Mouse (Mus musculus) cerebellum, adult 8-10 months (tissue): ENCODE results near the gene Pramel6.
"Not testable (repeated sequence)": the region's sequence is repeated elsewhere in the genome, so short reads cannot be mapped to it uniquely, and the experiment has no call there.

Source experiments
- DNase-seq: peaks from one replicate; pipeline ENCODE4 v3.0.0; 2022

Gene Pramel6

GRCm38 (mm10) chr2:87506265-87506664 is at the start of gene Pramel6:
Pramel6 (plus strand) TSS chr2:87506565.
- no peak for DNase-seq

DNA sequence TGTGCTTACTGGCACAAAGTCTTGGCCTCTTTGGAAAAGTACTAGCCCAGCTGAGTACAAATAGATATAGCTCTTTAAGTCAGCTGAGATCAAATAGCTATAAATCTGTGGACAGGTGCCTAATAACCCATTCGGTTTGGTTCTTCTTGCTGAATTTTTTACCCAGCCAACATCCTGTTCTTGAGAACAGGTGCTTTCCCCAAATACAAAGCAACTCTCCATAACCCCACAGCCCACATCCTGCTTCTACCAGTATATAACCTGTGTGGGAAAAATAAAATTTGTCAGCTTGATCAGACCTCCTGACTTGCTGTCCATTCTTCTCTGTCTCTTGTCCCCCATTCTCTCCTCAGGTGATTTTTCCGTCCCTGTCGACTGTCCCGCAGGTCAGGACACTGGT is 44.6 kb upstream of the Pramel6 start:
- DNase-seq = no peak

GRCm38 (mm10) chr2:87480207-87480606 is 26.2 kb upstream of the Pramel6 start:
- DNase-seq = no peak

- no peak for DNase-seq
Measured at GRCm38 (mm10) chr2:87481158-87481557, 25.2 kb upstream of the Pramel6 start.

GRCm38 (mm10) chr2:87482276-87482675 is 24.1 kb upstream of the Pramel6 start:
- no peak for DNase-seq

GRCm38 (mm10) chr2:87496993-87497392 is 9.4 kb upstream of the Pramel6 start, which contains the start of gene Pramel7:
Pramel7 (minus strand) TSS chr2:87497093.
- not testable (repeated sequence) for DNase-seq

DNA sequence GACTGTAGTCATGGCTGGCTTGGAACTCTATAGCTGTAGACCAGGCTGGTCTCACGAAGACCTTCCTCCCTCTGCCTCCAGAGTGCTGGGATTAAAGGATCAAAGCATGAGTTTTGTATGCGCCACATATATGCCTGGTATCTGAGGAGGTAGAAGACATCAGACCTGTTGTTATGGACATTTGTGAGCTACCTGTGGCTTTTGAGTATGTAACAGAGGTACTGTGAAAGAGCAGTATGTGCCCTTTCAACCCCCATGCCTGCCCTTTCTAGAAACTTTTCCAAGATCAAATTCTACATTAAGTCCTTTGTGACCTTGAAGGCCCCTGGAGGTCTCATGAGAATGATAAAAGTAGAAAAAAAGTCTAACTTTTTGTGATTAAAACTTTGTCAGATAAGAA is 8.7 kb downstream of the Pramel6 start:
- DNase-seq = no peak

DNA sequence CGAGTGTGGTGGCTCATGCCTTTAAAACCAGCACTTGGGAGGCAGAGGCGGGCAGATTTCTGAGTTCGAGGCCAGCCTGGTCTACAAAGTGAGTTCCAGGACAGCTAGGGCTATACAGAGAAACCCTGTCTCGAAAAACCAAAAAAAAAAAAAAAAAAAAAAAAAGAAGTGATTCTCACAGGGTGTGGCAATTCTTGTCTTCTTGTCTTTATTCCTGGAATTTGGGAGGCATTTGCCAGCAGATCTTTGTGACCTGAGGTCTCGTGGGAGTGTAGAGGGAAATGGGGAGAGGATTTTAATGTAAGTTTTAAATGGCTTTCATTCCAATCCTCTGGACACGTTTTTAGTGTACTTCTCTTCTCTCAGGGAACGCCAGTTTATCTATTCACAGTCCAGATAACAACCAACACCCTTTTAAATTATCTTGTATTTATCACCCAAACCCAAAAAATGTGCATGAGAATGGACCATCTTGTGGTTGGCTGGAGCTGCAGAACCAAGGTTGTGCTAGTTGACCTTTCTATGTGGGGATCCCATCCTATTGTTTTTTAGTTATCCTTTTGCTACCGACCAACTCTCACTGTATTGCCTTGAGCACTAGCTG is 9.2 kb downstream of the Pramel6 start:
- DNase-seq = no peak

GRCm38 (mm10) chr2:87516581-87516980 is 10.2 kb downstream of the Pramel6 start:
- DNase-seq = no peak

DNA sequence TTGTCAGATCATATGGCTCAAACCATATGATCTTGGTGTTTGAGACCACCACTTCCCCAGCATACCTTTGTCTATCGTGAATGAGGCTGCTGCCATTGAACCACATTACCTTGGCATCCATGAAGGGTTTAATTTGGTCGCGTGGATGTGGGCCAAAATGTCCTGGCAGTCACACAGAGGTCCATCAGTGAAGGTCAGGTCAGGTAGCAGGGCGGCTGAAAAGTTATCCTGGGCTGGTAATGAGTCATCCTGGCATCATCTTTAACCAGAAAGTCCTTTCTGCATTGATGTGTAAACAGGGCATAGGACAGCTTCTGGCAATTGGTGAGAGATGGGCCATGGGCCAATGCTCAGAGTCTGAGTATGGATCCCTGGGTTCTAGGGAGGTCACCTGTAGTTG is 14.3 kb downstream of the Pramel6 start:
- no peak for DNase-seq

GRCm38 (mm10) chr2:87525899-87526616 is 19.7 kb downstream of the Pramel6 start:
- not testable (repeated sequence) for DNase-seq

DNA sequence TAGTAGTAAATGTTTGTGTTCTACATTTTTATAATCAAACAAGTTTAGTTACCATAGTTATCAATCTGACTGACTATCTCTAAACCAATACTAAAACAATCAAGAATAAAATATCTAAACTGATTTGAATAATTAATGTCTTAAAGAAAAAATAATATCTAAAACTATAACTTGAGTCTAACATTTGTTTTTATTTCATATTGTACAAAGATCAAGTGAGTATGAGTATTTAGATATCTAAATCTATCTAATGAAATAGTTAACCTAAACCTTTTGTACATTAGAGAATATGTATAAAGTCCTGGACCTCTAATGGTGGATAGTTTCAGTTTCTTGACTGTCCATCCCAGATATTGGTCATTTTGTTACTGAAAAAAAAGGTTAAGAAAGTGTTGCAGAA is 25.1 kb downstream of the Pramel6 start, which contains the start of gene Olfr153:
Gene Olfr153 (plus strand): TSS at position 301 of the 400 bp plus-strand sequence.
- DNase-seq = no peak

DNA sequence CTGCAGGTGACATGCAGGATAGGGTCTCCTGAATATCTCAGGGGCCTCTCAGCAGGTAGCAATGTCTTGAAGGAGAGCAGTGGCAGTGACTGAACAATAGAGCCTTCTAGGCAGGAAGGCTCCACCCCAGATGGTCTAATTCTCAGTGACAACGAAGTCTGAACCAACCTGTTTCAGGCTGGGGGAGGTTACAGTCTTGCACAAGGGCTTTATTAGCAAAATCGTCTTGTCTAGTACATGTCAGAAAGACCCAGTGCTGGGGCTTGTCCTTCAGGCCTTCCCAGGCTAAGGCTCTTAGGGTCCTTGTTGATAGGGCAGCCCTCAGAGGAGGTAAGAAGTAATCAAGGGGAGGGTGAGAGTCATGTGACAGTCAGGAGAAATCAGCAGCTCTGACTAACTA is 28.5 kb downstream of the Pramel6 start:
- no peak for DNase-seq

DNA sequence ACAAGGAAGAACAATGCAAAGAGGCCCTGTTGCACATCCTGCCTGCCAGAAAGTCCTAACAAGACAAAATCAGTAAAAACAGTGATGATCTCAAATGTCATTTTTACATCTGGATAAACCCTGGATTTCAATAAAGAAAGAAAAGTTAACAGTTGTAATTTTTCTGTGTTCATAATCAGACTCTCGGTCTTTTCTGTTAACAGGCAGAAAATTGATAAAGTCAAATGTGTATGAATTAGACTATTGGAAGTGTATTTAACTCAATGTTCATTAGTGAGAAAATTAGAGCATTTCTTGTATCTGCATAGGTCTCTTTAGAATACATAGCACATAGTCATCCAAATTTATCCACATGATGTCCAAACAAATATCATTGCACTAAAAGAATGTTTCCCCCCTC is 39.1 kb downstream of the Pramel6 start, which contains the start of gene Olfr1128:
Gene Olfr1128 (minus strand): TSS at position 101 of the 400 bp plus-strand sequence.
- DNase-seq = no peak
